Mouse (Mus musculus) neural tube, embryonic 15.5 days (tissue): ENCODE results near the gene Frmd5. TPM values are rescaled to one million over a fixed set of nuclear protein-coding genes. Genes with fewer than 3 reads are reported as not detected.

Source experiments
- ATAC-seq: fragments of 200-750 bp; cut with Nextera tagmentation; 2 replicates; pipeline ENCODE4 v1.8.0; 2017; ENCODE audit warnings: mild to moderate bottlenecking, moderate TSS enrichment, moderate library complexity; ENCODE audit not compliant: low FRiP score
- H3K27ac ChIP-seq: fragments of 300-500 bp; sonication (generic); replicated peaks from 2 replicates; pipeline ENCODE4 v1.5.1; 2015; ENCODE audit warnings: mild to moderate bottlenecking, inconsistent platforms
- H3K27me3 ChIP-seq: fragments of 300-500 bp; sonication (generic); replicated peaks from 2 replicates; pipeline ENCODE4 v1.6.1; 2015; ENCODE audit warnings: inconsistent platforms
- H3K36me3 ChIP-seq: fragments of 300-500 bp; sonication (generic); 2 replicates; pipeline ENCODE4 v1.6.1; 2015; ENCODE audit warnings: inconsistent platforms
- H3K4me1 ChIP-seq: fragments of 300-500 bp; sonication (generic); 2 replicates; pipeline ENCODE4 v1.6.1; 2015; ENCODE audit warnings: inconsistent platforms
- H3K4me2 ChIP-seq: fragments of 300-500 bp; sonication (generic); 2 replicates; pipeline ENCODE4 v1.6.1; 2015; ENCODE audit warnings: inconsistent platforms, mild to moderate bottlenecking, moderate library complexity
- H3K4me3 ChIP-seq: fragments of 300-500 bp; sonication (generic); replicated peaks from 2 replicates; pipeline ENCODE4 v1.5.1; 2015; ENCODE audit warnings: mild to moderate bottlenecking, inconsistent platforms
- H3K9ac ChIP-seq: fragments of 300-500 bp; sonication (generic); replicated peaks from 2 replicates; pipeline ENCODE4 v1.6.1; 2015; ENCODE audit warnings: mild to moderate bottlenecking, inconsistent platforms
- H3K9me3 ChIP-seq: fragments of 300-500 bp; sonication (generic); replicated peaks from 2 replicates; pipeline ENCODE4 v1.6.1; 2016; ENCODE audit warnings: inconsistent platforms
- WGBS: fragments of 180-500 bp; shearing (Covaris S2); methylation state at CpG from one replicate; pipeline ENCODE4 v1.1.7; 2015; ENCODE audit warnings: mixed read lengths; 5-methylcytosine and 5-hydroxymethylcytosine counted together
- polyA plus RNA-seq: library from polyadenylated mRNA; unstranded; fragments of >200 nt; fragmentation: Nextera tagmentation; extraction: Ambion mirVana; gene quantifications from 2 replicates; pipeline ENCODE4 v1.2.1, GENCODE M21; 2015

The Frmd5 gene
- polyA plus RNA-seq, 1 experiment from 2014 or later: 24.1 TPM

GRCm38 (mm10) chr2:121682361-121682760, 124.5 kb downstream of the Frmd5 start:
- Histone ChIP-seq H3K4me2 (no peak overlapping the region), H3K9ac (no peak overlapping the region), H3K36me3 (no peaks in the 10 kb centered on the region), H3K4me3 (no peak overlapping the region), H3K27ac (no peak overlapping the region), H3K27me3 (no peaks in the 10 kb centered on the region), H3K9me3 (no peaks in the 10 kb centered on the region), H3K4me1 (peaks cover 4% of the 10 kb centered on the region; the same call in 1 of the 2 replicates)
- ATAC-seq: 0 out of 2 replicates have a peak, but pooled peaks have one; percentile 62
- 98% methylated on average over 3 of the region's 3 CpGs for WGBS

DNA sequence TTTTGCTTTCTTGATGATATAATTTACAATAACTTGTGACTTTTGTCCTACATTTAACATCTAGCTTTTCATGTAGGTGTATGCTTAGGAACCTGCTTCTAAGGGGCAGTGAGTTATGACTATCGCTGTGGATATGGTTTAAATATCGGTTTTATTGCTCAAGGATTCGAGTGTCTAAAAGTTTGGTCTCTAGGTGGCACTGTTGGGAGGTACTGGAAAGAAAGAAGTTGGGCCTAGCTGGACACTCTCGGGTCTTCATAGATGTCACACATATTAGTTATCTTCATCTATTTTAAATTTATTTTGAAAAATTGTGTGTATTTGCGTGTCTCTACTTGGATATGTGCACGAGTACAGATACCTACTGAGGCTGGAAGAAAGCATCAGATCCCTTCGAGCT, 127.2 kb downstream of the Frmd5 start:
- Histone ChIP-seq H3K4me1 (peaks cover 10% of the 10 kb centered on the region; the same call in 1 of the 2 replicates), H3K4me2 (no peak overlapping the region), H3K27me3 (no peaks in the 10 kb centered on the region), H3K9me3 (no peaks in the 10 kb centered on the region), H3K27ac (no peak overlapping the region), H3K36me3 (no peaks in the 10 kb centered on the region), H3K4me3 (no peak overlapping the region), H3K9ac (no peak overlapping the region)
- 78% methylated on average over 7 of the region's 7 CpGs for WGBS
- ATAC-seq: no peak

DNA sequence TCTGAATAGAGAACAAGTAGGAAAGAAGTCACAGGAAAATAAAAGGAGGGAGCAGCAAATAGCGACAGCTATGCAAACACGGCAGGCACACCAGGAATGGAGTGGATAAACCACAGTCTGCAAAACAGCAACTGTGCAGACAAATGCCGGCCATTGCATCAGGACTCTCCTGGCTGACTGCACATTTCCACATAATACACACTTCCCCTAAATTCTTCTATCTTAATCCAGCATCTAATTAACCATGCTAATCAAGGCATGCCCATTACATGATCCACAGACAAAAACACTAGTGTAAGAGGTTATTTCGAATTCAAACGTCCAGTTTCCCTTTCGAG, 129.3 kb downstream of the Frmd5 start:
- no peak for ATAC-seq
- WGBS: 56% methylated on average over 6 of the region's 6 CpGs
- no peak overlapping the region for H3K9ac ChIP-seq
- no peaks in the 10 kb centered on the region for H3K27me3 ChIP-seq
- no peaks in the 10 kb centered on the region for H3K9me3 ChIP-seq
- no peak overlapping the region for H3K27ac ChIP-seq
- no peaks in the 10 kb centered on the region for H3K36me3 ChIP-seq
- H3K4me1 ChIP-seq: peaks cover 10% of the 10 kb centered on the region; the same call in 1 of the 2 replicates
- H3K4me3 ChIP-seq: no peak overlapping the region
- H3K4me2 ChIP-seq: no peak overlapping the region

GRCm38 (mm10) chr2:121676951-121677648, 129.8 kb downstream of the Frmd5 start:
- no peaks in the 10 kb centered on the region for H3K9me3 ChIP-seq
- ATAC-seq: no peak
- no peak overlapping the region for H3K4me3 ChIP-seq
- H3K4me1 ChIP-seq: peaks cover 10% of the 10 kb centered on the region; the same call in 1 of the 2 replicates
- no peaks in the 10 kb centered on the region for H3K27me3 ChIP-seq
- no peaks in the 10 kb centered on the region for H3K36me3 ChIP-seq
- H3K9ac ChIP-seq: no peak overlapping the region
- H3K27ac ChIP-seq: no peak overlapping the region
- WGBS: 65% methylated on average over 6 of the region's 6 CpGs
- no peak overlapping the region for H3K4me2 ChIP-seq

- no peaks in the 10 kb centered on the region for H3K27me3 ChIP-seq
- H3K4me3 ChIP-seq: no peak overlapping the region
- no peak overlapping the region for H3K27ac ChIP-seq
- no peaks in the 10 kb centered on the region for H3K9me3 ChIP-seq
- no peak overlapping the region for H3K9ac ChIP-seq
- 73% methylated on average over 5 of the region's 5 CpGs for WGBS
- H3K4me1 ChIP-seq: peaks cover 10% of the 10 kb centered on the region; the same call in 1 of the 2 replicates
- no peak for ATAC-seq
- H3K4me2 ChIP-seq: no peak overlapping the region
- H3K36me3 ChIP-seq: no peaks in the 10 kb centered on the region
Measured at GRCm38 (mm10) chr2:121675895-121676294, 131.0 kb downstream of the Frmd5 start.

GRCm38 (mm10) chr2:121675136-121675535, 131.8 kb downstream of the Frmd5 start:
- ATAC-seq: no peak

GRCm38 (mm10) chr2:121674211-121674610, 132.7 kb downstream of the Frmd5 start:
- no peak for ATAC-seq
- no peaks in the 10 kb centered on the region for H3K36me3 ChIP-seq
- peaks cover 10% of the 10 kb centered on the region; the same call in 1 of the 2 replicates for H3K4me1 ChIP-seq
- no peak overlapping the region for H3K9ac ChIP-seq
- no peaks in the 10 kb centered on the region for H3K9me3 ChIP-seq
- no peak overlapping the region for H3K4me2 ChIP-seq
- H3K27ac ChIP-seq: no peak overlapping the region
- WGBS: 82% methylated on average over 8 of the region's 8 CpGs
- H3K27me3 ChIP-seq: no peaks in the 10 kb centered on the region
- no peak overlapping the region for H3K4me3 ChIP-seq

More at GRCm38 (mm10) chr2:121675136-121675535, 131.8 kb downstream of the Frmd5 start:
- no peak overlapping the region for H3K4me3 ChIP-seq
- no peak overlapping the region for H3K9ac ChIP-seq
- H3K27me3 ChIP-seq: no peaks in the 10 kb centered on the region
- H3K4me1 ChIP-seq: peaks cover 10% of the 10 kb centered on the region; the same call in 1 of the 2 replicates
- no peaks in the 10 kb centered on the region for H3K9me3 ChIP-seq
- no peak overlapping the region for H3K27ac ChIP-seq
- H3K36me3 ChIP-seq: no peaks in the 10 kb centered on the region
- H3K4me2 ChIP-seq: no peak overlapping the region
- WGBS: 93% methylated on average over 3 of the region's 3 CpGs

GRCm38 (mm10) chr2:121669846-121670245, 137.0 kb downstream of the Frmd5 start:
- Histone ChIP-seq H3K36me3 (no peaks in the 10 kb centered on the region), H3K9ac (no peak overlapping the region), H3K4me3 (no peak overlapping the region), H3K27ac (no peak overlapping the region), H3K27me3 (no peaks in the 10 kb centered on the region), H3K4me2 (no peak overlapping the region), H3K9me3 (no peaks in the 10 kb centered on the region), H3K4me1 (peaks cover 2% of the 10 kb centered on the region; the same call in 1 of the 2 replicates)
- WGBS: 88% methylated on average over 6 of the region's 6 CpGs
- ATAC-seq: 0 out of 2 replicates have a peak, but pooled peaks have one; percentile 40

DNA sequence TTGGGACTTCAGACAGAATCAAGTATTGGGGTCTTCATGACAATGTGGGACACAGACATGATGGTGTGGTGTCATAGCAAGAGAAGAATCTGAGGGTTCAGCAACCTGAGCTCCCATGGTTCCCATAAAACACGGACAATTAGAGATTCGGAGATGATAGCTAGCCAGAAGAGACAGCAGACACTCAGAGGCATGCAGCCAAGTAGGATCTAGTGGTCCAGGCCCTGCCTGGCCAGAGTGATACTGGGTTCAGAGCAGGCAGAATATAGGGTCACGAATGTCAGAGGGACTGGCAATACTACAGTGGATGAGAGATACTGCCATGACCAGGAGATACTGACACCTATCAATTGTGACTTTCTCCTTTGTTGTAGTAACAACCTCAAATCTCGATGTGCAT, 138.6 kb downstream of the Frmd5 start:
- Histone ChIP-seq H3K27me3 (no peaks in the 10 kb centered on the region), H3K4me3 (no peak overlapping the region), H3K9ac (no peak overlapping the region), H3K4me2 (no peak overlapping the region), H3K4me1 (peaks cover 2% of the 10 kb centered on the region; the same call in 1 of the 2 replicates), H3K36me3 (no peaks in the 10 kb centered on the region), H3K9me3 (no peaks in the 10 kb centered on the region), H3K27ac (no peak overlapping the region)
- ATAC-seq: no peak
- WGBS: 84% methylated on average over 4 of the region's 4 CpGs

DNA sequence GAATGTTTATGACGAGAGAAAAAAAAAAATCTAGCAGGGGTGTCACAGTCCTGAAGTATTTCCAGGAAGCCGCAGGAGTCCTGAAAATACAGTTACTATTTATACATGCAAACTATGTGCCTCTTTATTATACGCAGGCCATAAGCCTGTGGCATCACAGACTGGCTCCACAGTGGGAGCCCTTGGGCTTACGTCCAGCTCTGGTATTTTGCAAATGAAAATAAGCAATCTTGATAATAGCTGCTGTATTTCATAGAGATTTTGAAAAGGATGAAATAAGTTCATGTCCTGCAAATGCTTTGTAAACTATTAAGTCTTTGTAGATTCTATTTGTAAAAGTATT, 145.8 kb downstream of the Frmd5 start:
- WGBS: 46% methylated on average over 4 of the region's 4 CpGs
- Histone ChIP-seq H3K27ac (no peak overlapping the region), H3K9ac (no peak overlapping the region), H3K4me1 (peaks cover 14% of the 10 kb centered on the region), H3K4me3 (no peak overlapping the region), H3K9me3 (no peaks in the 10 kb centered on the region), H3K4me2 (no peak overlapping the region), H3K36me3 (no peaks in the 10 kb centered on the region), H3K27me3 (no peaks in the 10 kb centered on the region)
- ATAC-seq: no peak

DNA sequence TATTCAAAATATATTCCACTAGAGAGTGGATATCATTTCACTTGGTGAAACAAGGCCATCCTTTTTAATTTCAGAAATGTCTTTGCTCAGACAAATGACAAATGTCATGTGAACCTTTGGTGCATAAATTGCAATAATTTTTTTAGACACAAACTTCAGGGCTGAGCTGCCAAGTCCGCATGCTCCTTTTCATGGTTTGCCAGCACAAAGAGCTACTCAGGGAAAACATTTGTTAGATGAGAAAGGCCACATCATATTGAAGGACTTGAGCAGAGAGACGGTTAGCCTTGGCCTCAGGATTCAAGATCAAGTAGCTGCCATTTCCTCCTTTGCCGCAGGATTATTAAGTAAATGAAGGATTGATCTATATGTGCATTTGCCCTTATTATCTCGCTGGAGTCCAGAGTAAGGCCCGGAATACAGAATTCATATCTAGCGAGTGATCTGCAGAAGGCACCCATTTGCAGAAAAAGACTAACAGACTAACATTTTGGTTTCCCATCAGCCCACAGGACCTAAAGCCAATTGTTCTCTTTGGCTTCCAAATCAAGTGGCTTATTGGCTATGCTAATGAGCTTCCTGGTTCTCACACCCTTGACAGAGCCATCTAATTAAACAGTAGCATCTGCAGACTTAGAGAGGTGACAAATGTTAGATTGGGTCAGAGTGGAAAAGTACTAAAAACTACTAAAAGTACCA, 146.3 kb downstream of the Frmd5 start:
- ATAC-seq: no peak
- no peak overlapping the region for H3K4me2 ChIP-seq
- WGBS: 68% methylated on average over 6 of the region's 6 CpGs
- H3K36me3 ChIP-seq: no peaks in the 10 kb centered on the region
- no peak overlapping the region for H3K4me3 ChIP-seq
- peaks cover 14% of the 10 kb centered on the region for H3K4me1 ChIP-seq
- H3K9me3 ChIP-seq: no peaks in the 10 kb centered on the region
- H3K27me3 ChIP-seq: no peaks in the 10 kb centered on the region
- H3K9ac ChIP-seq: no peak overlapping the region
- H3K27ac ChIP-seq: peak overlapping the region; percentile 1; the same call in 1 of the 2 replicates

DNA sequence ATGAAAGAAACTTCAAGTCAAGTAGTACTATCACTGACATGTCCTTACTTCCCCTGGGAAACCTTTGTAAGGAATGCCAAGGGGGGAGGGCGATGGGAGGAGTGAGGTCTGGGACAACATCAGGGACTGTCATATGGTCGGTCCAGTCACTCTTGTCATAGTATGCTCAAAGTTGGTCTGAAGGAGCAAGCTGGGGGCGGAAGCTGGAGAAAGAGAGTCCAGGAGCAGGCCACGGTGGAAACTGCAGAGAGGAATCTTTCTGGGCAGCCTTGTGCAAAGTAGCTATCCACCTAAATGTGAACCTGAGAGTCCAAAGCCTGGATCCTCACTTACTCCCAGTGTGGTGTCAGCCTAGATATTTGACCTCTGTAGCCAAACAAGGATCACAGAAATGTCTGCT, 147.5 kb downstream of the Frmd5 start:
- H3K4me1 ChIP-seq: peaks cover 12% of the 10 kb centered on the region
- H3K4me2 ChIP-seq: no peak overlapping the region
- H3K9ac ChIP-seq: no peak overlapping the region
- no peak overlapping the region for H3K4me3 ChIP-seq
- H3K27me3 ChIP-seq: no peaks in the 10 kb centered on the region
- H3K27ac ChIP-seq: no peak overlapping the region
- ATAC-seq: no peak
- no peaks in the 10 kb centered on the region for H3K9me3 ChIP-seq
- no peaks in the 10 kb centered on the region for H3K36me3 ChIP-seq
- WGBS: 90% methylated on average over 4 of the region's 4 CpGs
